Mouse (Mus musculus) adrenal gland, postnatal 4 days (tissue): ENCODE measurements around the gene Irs3. TPM values are rescaled to one million over a fixed set of nuclear protein-coding genes. Genes with fewer than 3 reads are reported as not detected.

Source experiments
- DNase-seq, 2 experiments: peaks; one replicate each; pipeline ENCODE4 v3.0.0; 2021 to 2022; ENCODE audit warnings: low spot score in 2 of 2, mixed read lengths in 2 of 2
- total RNA-seq, 2 experiments: library from RNA; stranded (reverse); gene quantifications; 2 replicates each; pipeline ENCODE4 v1.2.3; 2021

Gene Irs3
- total RNA-seq, 2 experiments from 2014 or later, result 0.56 to 0.79 TPM

DNA sequence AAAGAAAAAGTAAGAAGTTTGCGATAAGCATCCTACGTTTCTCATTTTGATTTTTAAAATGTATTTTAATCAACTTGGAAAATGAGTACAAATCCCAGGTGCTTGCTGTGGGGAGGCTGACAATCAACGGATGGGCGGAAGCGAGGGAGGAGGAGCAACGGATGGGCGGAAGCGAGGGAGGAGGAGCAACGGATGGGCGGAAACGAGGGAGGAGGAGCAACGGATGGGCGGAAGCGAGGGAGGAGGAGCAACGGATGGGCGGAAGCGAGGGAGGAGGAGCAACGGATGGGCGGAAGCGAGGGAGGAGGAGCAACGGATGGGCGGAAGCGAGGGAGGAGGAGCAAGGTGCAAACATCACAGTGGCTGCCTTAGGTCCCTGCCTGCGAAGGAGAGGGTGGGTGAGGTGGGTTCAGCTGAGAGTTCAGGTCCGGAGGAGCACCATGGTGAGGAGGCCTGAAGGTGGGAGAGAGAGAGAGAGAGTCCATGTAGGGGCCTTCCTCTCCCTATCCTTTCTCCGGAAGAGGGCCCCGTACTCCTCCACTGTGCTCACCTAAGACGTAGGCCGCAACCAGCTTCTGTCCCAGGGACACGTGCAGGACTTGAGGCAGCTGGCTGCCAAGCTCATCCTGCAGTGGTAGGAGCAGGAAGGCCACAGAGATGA lies 48.8 kb downstream of the Irs3 start:
- DNase-seq, result no peak

GRCm38 (mm10) chr5:137595921-137596320 lies 49.6 kb downstream of the Irs3 start:
- DNase-seq, result no peak

Other genes starting within 250 kb of the Irs3 start
- under 1 TPM; 0.20 to 0.36 TPM for gene Zan, start 168.7 kb downstream of the Irs3 start, total RNA-seq
- 10 to 100 TPM; 26.5 to 26.9 TPM for gene Pop7, start 143.2 kb downstream of the Irs3 start, total RNA-seq
- 10 to 100 TPM; 65.1 to 69.2 TPM for gene Gigyf1, start 127.2 kb downstream of the Irs3 start, total RNA-seq
- not detected for gene Epo, start 112.5 kb downstream of the Irs3 start, total RNA-seq
- gene Gnb2, start 112.2 kb downstream of the Irs3 start, total RNA-seq, result 100 to 1,000 TPM; 771 to 773 TPM
- 1 to 10 TPM; 8.1 TPM for gene Actl6b, start 92.2 kb downstream of the Irs3 start, total RNA-seq
- gene Tfr2, start 75.9 kb downstream of the Irs3 start, total RNA-seq, result 10 to 100 TPM in 1 of 2 experiments, 1 to 10 TPM in 1; 2.4 to 25.8 TPM
- 10 to 100 TPM; 52.4 to 54.0 TPM for gene Mospd3, start 44.7 kb downstream of the Irs3 start, total RNA-seq
- gene Pcolce, start 31.9 kb downstream of the Irs3 start, total RNA-seq, result 100 to 1,000 TPM; 549 to 594 TPM
- 1 to 10 TPM; 1.2 to 3.3 TPM for gene Fbxo24, start 16.7 kb downstream of the Irs3 start, total RNA-seq
- gene Lrch4, start 16.6 kb downstream of the Irs3 start, total RNA-seq, result 10 to 100 TPM; 27.9 to 34.5 TPM
- gene Gm20605, start 16.5 kb downstream of the Irs3 start, total RNA-seq, result 10 to 100 TPM; 16.3 to 16.4 TPM
- 1 to 10 TPM; 8.3 to 8.9 TPM for gene Sap25, start 4.4 kb downstream of the Irs3 start, total RNA-seq
- gene Agfg2, start 39.0 kb upstream of the Irs3 start, total RNA-seq, result 10 to 100 TPM; 28.5 to 31.9 TPM
- 10 to 100 TPM; 10.9 to 11.6 TPM for gene Nyap1, start 95.9 kb upstream of the Irs3 start, total RNA-seq
- gene Tsc22d4, start 100.0 kb upstream of the Irs3 start, total RNA-seq, result 100 to 1,000 TPM; 138 to 140 TPM
- gene Ppp1r35, start 133.1 kb upstream of the Irs3 start, total RNA-seq, result 10 to 100 TPM; 29.9 to 40.3 TPM
- gene Mepce, start 141.9 kb upstream of the Irs3 start, total RNA-seq, result 10 to 100 TPM; 58.4 to 67.5 TPM
- 1 to 10 TPM; 8.9 to 9.3 TPM for gene Zcwpw1, start 142.1 kb upstream of the Irs3 start, total RNA-seq
- gene Pilra, start 190.6 kb upstream of the Irs3 start, total RNA-seq, result 1 to 10 TPM; 3.1 to 5.5 TPM
- 1 to 10 TPM; 2.9 to 3.6 TPM for gene Pilrb1, start 212.4 kb upstream of the Irs3 start, total RNA-seq
- gene Pilrb2, start 226.1 kb upstream of the Irs3 start, total RNA-seq, result 1 to 10 TPM; 2.8 to 3.4 TPM